Mouse (Mus musculus) layer of hippocampus, postnatal 25 days (tissue): ENCODE measurements at regions not wholly inside any gene's neighbourhood (a gene's known extent, or its start where the extent isn't known, plus 50 kb on each side); places are given as distances from the start of the nearest gene placed in this dataset.

ENCODE experiments used
- DNase-seq, 2 experiments: peaks; one replicate each; pipeline ENCODE4 v3.0.0; 2022; ENCODE audit warnings: mixed read lengths in 2 of 2, low spot score in 1 of 2; ENCODE audit errors: extremely low spot score in 1 of 2

DNA sequence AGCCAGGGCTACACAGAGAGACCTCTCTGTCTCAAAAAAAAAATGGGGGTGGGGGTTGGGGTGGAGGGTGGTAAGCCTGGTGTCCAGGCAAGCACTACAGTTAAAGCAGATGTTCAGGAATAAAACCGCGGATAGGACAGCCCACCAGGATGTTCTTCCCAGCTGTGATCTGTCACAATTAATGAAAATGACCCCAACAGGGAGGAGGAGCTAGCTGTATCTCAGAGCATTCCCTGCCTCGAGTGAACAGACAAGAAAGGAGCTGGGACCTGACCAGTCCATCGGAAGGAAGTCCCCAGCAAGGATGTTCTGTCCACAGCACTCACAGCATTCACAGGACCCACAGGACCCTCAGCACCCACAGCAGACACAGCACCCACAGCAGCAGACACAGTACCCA, 80.4 kb downstream of the Utp6 start:
- no peak for DNase-seq

DNA sequence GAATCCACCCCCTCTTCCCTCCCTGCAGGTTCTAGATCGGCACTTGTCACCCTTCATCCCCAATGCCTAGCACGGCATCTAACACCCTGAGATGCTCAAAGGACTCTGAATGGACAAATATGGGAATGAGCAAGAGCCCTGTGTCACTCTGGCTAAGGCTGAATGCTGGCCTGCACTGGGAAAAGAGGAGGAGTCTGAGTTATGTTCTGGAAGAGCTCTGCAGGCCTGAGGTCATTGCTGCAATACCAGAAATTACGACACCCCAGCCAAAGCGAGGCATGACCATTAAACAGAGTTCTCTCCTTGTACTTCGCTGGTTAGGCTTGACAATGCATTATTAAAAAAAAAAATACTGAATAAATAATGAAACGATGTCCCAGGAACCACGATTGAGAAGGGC, 84.1 kb downstream of the Utp6 start:
- no peak for DNase-seq

DNA sequence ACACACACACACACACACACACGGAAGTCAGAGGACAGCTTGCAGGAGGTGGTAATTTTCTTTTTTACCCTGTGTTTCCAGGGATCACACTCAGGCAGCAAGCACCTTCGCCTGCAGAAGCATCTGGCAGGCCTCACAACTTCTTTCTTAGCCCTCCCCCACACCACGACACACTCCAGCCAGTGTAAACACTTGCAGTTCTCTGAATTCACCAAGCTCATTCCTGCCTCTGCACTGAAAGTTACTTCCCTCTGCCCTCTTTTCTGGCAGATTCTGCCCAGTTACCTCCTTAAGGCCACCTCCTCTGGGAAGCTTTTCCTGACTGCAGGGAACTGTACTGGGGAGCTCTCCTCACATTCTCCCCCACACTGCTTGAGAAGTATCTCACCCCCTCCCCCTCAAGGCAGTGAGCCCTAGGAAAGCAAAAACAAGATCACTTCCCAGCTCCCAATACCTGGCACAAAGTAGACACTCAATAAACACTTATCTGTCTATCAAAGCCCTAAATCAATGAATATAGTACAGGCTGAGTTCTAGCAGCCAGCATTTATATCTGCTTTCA, 84.9 kb downstream of the Utp6 start:
- DNase-seq: no peak

DNA sequence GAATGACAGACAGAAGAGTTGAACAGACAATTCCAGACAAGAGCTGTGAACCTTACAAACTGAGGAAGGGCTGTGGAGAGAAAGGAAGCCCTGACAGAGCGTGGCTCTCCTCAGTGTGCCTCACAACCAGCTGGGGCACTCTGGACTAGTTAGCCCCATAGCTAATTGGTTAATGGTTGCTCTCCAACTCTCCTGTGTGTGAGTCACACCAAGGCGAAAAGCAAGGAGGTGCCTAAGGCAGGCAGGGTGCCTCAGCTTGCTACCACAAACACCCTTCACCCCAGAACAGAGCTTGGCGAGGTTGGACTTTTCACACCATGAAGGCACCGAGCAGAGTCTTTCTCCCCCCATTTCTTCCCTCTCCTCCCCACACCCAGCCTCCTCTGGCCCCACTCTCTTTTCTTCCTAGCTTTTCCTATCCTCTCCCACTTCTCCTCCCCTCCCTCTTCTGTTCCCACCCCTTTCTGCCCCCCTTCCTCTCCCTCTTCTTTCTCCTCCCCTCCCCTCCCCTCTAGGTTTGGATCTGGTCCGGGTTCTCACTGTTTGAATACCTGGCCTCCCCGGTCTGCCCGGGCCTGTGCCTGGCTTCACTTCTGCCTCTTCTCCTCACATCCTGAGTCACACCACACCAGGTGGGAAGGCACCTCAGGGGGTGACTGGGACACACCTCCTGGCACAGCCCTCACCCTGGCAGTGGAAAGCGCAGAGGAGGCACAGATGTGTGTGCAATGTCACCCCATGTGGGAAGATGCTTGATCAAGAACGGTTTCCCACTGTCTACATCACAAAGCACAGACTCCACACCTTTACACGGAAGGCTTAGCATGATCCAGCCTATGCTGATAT, 90.2 kb downstream of the Utp6 start:
- DNase-seq: no peak

DNA sequence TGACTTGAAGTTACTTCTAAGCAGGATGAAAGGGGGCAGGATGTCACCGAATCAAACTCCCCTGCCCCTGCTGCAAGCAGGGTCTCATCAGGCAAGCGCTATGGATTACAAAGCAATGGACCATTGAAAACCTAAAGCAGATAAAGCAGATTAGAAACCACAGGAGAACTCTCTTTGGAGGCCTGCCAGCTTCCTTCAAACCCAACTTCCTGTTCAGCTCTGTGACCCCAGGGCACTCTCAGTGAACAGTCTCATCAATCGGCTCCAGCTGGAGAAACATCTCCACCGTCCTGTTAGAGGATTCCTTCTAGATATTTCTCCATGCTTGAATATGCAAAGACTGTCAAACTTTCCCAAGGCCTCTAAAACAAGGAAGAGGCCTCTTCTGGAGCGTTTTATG, 92.0 kb downstream of the Utp6 start:
- no peak for DNase-seq

DNA sequence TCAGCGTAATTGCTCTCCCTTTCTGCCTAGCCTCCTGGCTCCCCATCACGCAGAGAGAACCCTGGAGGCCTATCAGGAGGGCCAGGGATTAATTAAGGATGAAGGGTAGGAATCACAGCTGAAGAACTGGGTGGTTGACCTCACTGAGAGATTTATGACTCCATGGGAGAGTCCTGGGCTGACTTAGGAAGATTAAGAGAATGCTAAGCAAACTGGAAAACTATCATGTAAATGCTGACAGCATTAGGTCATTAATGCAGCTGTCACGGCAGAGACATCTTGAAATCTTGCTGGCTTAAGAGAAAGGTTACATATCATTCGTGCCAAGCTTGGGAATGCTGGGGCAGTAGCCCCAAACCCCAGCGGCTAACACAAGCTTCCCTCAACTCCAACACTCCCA, 93.2 kb downstream of the Utp6 start:
- no peak for DNase-seq

DNA sequence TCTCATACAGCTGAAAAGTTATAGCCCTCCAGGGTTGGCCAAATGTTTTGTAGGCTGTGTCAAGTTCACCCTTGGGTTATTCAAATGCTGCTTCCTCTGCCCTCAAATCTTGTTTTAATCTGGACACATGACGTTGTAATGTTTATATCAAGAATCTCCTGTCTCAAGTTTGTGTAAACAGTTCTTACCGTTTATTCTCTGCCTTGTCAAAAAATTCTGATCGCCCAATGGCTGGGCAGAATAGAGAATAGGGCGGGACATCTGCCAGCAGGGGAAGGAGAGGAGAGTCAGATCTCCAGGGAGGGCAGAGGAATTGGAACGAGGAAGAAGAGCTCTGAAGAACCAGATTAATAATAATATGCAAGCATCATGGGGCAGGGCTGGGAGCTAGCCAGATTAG, 97.4 kb downstream of the Utp6 start:
- DNase-seq: no peak

DNA sequence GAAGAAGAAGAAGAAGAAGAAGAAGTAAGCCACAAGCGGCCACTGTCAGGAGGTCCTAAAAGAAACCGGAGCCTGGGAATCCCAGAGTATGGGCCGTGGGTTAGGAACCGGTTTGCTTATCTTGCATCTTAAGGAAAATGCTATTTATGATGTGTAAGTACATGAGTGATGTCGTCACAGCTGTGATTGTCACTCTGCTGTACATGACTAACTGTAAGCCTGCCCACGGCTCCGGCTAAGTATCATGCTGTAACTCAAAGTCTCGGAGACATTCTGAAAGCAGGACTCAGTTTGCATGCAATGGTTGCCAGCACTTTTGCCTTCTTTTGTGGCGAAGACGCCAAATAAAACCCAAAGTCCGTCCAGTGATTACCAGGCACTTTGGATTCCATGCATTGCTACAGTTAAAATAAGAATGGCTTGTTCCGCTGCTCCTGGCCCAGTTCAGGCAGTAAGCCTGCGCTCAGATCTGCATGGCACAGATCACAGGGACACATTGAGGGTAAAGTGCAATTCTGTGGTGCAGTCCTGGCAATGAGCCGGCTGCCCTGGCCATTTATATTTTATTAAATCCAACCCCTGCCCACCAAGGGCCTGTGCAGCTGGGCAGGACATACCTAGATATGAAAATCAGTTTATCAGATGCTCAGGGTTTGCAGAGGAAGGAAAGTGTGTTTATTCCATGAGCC, 98.6 kb downstream of the Utp6 start:
- DNase-seq: no peak

DNA sequence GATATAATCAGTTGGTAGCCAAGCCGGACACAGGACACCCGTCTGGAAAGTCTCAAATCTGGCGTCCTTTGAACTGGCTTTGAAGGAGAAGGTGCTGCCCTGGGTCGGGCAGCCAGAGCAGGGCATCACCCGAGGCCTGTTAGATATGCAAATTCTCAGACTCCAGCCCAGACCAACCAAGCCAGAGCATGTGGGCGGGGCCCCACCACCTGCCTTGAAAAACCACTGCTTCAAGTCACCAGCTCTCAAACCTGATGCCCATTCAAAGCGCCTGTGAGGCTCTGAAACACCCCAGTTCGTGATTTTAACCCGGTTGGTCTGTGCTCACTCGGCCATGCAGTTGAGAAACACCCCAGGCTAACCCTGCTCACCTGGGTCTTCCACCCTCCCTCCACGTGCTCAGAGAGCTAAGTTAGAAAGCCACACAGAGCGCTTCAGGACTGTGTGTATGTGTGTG, 101.6 kb downstream of the Utp6 start:
- no peak for DNase-seq

DNA sequence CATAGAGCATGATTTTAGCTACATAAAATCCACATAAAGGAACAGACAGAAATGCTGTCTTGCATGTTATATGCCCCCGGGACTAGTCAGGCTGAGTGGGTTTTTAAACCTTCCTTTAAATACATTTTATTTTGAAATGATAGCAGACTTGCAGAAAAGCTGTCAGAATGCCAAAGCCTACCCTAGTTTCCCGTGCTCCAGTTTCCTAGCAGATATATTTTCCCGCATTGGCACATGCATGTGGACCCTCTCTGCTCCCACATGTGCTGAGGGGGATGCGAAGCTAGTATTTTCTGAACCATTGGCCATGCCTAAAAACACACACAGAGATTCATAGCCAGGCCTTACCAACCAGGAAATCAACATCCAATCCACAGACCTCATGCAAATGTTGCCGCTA, 105.8 kb downstream of the Utp6 start:
- DNase-seq: no peak

DNA sequence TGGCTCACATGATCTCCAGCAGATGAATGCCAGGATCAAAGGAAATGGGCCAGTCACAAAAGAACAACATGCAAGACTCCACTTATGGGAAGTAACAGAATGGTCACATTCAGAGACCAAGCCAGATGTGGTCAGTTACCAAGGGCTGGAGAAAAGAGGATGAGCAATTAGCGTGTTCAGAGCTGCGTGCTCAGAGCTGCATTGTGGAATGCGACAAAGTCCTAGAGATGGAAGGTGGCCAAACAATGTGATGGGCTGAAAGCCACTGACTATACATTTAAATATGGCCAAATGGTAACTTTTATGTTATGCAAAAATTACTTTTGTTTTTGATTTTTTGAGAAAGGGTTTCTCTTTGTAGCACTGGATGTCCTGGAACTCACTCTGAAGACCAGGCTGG, 112.6 kb downstream of the Utp6 start:
- no peak for DNase-seq

DNA sequence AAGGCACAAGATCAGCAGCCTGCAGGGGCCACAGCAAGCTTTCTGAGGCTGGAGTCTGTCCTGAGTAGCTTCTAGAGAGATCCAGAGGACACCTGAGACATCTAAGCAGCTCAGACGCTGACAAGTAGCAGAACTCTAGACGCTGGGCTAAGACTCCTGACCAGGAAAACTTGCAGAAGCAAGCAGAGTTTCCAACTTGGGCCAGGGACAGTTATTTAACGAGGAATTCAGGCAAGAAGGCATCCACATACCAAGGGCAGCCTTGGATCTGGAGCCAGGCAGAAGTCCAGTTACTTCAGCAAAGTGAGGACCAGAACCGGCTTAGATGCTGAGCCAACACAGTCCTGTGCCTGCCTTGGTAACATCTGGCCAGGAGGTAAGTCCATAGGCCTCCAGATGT, 117.8 kb downstream of the Utp6 start:
- DNase-seq: no peak

DNA sequence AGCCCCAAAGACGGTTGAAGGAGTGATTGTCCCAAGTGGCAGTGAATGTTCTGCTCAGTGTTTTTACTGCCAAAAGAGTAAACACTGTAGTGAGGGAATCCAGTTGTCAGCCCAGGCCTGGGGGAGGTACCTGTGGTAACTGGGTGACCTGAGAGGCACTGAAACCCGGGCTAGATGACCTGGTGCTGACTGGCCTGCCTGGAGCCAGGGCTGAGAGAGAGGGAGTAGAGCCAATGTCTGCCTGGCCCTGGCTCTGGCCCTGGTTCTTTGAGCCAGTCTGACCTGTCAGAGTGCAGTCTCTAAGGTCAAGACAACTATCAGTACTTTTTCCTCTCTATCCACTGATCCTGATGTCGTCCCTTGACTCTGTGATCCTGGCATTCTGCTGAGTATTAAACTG, 119.2 kb downstream of the Utp6 start:
- no peak for DNase-seq

DNA sequence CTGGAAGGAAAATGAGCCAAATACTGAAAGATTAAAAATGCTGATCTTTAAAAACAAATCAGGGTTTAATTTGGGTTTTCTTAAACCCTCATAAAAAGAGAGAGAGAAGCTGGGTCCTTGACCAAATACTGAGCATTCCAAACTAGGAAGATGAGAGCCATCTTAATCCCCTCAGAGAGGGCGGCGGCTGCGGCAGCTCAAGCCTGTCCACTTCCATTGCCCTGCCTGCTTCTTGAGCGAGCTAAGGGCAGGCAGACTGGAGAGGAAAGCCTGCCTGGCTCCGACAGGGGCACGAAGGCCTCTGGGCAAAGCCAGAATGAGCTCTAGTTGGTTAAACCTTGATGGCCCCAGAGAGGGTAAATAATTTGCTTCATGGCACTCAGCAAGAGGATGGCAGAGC, 122.2 kb downstream of the Utp6 start:
- no peak for DNase-seq

DNA sequence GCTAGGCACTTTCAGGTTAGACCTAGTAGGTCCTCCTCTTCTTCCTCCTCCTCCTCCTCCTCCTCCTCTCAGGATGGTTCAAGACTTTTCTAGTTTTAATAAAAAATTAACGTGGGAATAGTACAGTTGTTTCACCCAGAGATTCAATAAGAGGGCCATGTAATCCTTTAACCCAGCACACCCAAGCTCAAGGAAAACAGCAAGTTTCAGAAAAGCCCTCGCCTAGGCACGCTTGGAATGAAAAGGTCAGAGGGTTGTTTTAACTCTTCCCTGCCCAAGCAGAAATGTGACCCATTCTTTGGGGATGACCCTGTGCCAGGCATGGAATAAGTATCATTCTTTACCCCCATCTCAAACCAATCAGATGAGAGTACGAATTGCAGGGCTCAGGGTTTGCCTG, 124.1 kb downstream of the Utp6 start:
- no peak for DNase-seq

DNA sequence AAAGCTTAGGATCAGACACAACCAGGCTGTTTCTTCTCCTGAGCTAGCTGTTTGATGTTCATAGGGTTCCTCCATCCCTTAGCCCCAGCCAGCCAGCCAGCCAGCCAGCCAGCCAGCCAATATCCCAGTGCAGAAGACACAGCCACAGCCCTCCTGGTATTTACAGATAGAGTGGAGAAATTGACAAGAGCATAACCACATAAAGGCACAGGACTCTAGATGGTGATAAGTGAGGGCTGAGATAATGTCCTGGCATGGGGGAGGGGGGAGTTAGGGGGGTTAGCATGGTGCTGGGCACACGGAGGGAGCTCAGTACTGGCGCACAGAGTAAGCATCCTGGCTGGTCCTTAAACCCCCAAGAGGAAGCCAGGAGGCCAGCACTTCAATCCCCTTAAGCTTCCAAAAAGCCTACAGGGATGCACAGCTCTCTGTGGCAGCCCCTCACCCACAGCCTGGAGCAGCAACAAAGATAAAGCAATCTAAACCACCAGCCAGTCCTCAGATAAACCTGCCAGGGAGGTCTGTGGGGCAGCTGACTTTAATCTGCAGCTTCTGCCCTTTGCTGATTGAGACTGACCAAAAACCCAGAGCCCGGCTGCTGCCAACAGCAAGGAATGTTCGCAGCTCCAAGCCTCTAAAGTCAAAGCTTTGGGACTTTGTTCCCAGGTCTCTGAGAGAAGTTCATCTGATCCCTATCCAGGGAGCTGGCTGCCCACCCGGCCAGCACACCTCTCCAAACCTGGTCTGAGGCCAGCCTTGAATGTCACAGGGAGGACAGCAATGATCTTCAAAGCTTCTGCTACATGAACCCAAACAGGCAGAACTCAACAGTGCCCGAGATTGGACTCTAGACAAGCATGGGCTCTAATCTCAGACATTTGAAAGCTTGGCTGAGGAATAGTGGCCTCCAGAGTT, 124.9 kb downstream of the Utp6 start:
- DNase-seq: no peak

DNA sequence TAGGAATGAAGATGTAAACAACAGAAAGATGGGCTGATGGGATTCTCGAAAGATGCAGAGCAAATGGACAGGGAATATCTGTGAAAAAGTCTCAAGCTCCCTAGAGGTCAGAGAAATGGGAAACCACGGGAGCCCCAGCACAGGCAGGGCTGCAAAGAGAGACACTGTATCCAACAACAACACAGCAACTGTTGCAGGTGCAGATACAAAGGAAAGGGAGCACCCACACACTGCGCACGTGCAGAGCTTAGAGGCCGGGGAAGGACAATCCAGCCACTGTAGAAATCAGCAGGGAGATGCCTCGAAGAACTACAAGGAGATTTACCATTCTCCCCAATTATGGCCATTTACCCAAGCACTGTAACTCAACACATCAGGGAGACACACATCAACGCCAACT, 126.3 kb downstream of the Utp6 start:
- no peak for DNase-seq

DNA sequence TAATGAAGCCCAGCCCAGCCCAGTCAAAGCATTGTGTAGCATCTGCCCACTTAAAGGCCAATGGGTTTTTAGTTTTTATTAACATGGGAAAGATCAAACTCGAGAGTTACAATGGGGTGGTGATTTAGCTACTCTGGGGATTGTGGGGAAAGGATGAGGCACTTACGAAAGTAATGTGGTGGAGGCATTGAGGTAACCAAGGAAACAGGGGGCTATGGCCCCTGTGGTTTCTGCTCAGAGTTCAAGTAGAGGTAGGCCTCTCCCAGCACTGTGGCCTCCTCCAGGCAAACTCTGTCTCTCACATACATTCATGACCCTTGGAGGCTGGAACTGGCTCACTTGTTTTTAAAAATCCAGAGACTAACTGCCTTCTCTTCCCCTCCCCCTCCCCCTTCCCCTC, 128.4 kb downstream of the Utp6 start:
- DNase-seq: no peak

DNA sequence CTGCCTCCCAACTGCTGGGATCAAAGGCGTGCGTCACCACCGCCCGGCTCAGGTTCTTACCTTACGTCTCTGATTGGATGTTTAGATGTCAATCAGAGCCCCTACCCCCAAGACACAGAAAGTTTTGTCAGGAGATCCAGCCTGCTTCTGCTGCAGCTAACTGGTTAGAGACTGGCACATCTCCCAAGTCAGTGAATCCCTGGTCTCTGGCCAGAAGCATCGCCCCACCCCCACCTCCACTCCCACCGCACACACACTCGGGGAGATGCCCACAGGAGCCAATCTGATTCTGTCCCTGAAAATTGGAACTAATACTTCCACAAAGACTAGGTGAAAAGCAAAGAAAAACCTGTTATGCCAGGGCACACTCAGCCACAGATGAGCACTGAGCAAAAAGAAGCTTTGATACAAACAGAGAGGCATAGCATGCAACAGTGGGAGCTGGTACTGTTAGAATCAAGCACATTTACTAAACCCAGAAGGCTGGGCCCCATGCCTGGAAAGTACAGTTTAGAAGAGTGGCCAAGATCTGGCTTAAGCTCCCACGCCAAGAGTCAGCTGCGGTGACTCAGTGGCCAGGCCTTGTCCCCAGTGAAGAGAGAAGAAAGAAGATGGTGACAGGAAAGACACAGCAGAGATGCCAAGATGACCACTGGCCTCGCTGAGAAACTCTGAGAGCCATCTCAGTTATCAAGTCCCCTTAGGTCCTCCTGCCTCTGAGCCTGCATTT, 130.4 kb downstream of the Utp6 start:
- no peak for DNase-seq

DNA sequence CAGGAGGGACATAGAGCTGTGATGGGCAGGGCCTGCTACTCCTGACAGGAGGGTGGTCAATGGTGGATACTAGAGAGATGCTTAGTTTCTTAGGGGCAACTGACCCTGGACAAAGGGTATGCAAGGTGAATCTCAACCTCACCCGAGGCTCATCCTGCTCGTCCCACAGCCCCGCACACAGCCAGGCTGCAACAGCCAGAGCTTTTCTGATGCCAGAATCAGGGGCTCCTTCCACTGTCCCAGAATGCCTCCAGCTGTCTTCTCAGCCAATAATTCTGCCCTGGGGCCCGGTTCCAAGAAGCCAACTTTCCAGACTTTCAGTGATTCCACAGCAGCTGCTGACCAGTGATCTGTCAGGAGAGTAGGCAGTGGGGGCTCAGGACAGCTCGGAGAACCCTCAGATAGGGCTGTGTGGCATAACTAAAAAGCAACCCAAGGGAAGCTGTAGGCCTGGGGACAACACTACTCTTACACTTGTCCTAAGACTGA, 131.6 kb downstream of the Utp6 start:
- DNase-seq: no peak
